Mouse (Mus musculus) heart, adult 2 months (tissue): Measurements from ENCODE around the gene Srsf7.

Experiments used
- CTCF ChIP-seq: fragments of 200-600 bp; IDR thresholded peaks from 2 replicates; pipeline ENCODE4 v1.8.1; 2022; ENCODE audit warnings: antibody characterized with exemption, mild to moderate bottlenecking, moderate library complexity
- POLR2A ChIP-seq: fragments of 200-500 bp; IDR thresholded peaks from 2 replicates; pipeline ENCODE4 v1.6.1; 2011; ENCODE audit warnings: mild to moderate bottlenecking, low read depth, low read length, control low read depth; ENCODE audit not compliant: insufficient read depth

- TF ChIP-seq CTCF: no peak
- no peak for TF ChIP-seq POLR2A
Measured at GRCm38 (mm10) chr17:80170951-80171350, 36.2 kb downstream of the Srsf7 start.
